Comparison of ENCODE assay signal across 18 mouse cellular contexts in genomic region chr2:60054808-60055535, GRCm38 (mm10).
"Had no signal": no experiment of that assay in that cellular context is flagged by ENCODE, and none has a peak within 500 bp of the region (broad histone marks: within the 10 kb centered on the region; RNA-seq: fewer than 3 reads in every experiment).

No protein-coding gene starts in this region.

- H3K9me3 ChIP-seq: limb, embryonic 12.5 days; liver, embryonic 13.5 days; megakaryocyte, embryonic 14.5 days; midbrain, embryonic 12.5 days had no signal

- H3K4me2 ChIP-seq: limb, embryonic 12.5 days; liver, embryonic 13.5 days; midbrain, embryonic 12.5 days had no signal

- H3K27me3 ChIP-seq: limb, embryonic 12.5 days; liver, embryonic 13.5 days; megakaryocyte, embryonic 14.5 days; midbrain, embryonic 12.5 days had no signal

- H3K27ac ChIP-seq: kidney, postnatal 0 days; liver, embryonic 13.5 days; macrophage had no signal

- ATAC-seq: liver, postnatal 0 days had no signal

- H3K36me3 ChIP-seq: limb, embryonic 12.5 days; liver, embryonic 13.5 days; midbrain, embryonic 12.5 days had no signal

- H3K4me3 ChIP-seq: limb, embryonic 12.5 days; liver, embryonic 13.5 days; megakaryocyte, embryonic 14.5 days; midbrain, embryonic 12.5 days had no signal

- DNase-seq: kidney, adult 11 months; kidney, adult 9 months; kidney, postnatal 36 days; layer of hippocampus, adult 9-11 months; layer of hippocampus, postnatal 36 days; liver; liver, embryonic 13.5 days; liver, postnatal 0 days; lung, postnatal 10 days; right cerebral cortex, adult 18-20 months; right cerebral cortex, postnatal 25 days; thymus, adult 2 months; thymus, postnatal 25 days had no signal

- H3K9ac ChIP-seq: limb, embryonic 12.5 days; liver, embryonic 13.5 days; liver, postnatal 0 days; midbrain, embryonic 12.5 days had no signal
